Mouse (Mus musculus): ENCODE results near the gene Nrl. TPM values are rescaled to one million over a fixed set of nuclear protein-coding genes. Genes with fewer than 3 reads are reported as not detected.

Nrl gene
- polyA plus RNA-seq, 1 experiment from 2014 or later, result not detected

- H3K36me3 ChIP-seq (ENCODE audit: control insufficient read depth, insufficient read depth, low read length), result peaks cover 7% of the 10 kb centered on the region
- H3K4me2 ChIP-seq (ENCODE audit: low read length), result peak overlapping the region; percentile 89
- H3K27me3 ChIP-seq (ENCODE audit: control insufficient read depth, insufficient read depth, low read length), result no peaks in the 10 kb centered on the region
- no peak for DNase-seq
- 64% methylated on average over 6 of the region's 6 CpGs for WGBS
- H3K9me3 ChIP-seq (ENCODE audit: control insufficient read depth, low read length), result no peaks in the 10 kb centered on the region
- H3K4me3 ChIP-seq (replicated peaks; ENCODE audit: low read depth, low read length), result peak overlapping the region; percentile 67
- peaks cover 11% of the 10 kb centered on the region for H3K4me1 ChIP-seq (ENCODE audit: control insufficient read depth, insufficient read depth, low read length)
- H3K9ac ChIP-seq (replicated peaks; ENCODE audit: low read length), result peak overlapping the region; percentile 75
- 0 out of 2 replicates have a peak overlapping the region, but pooled peaks have one; percentile 98 for H3K27ac ChIP-seq (replicated peaks; ENCODE audit: low read depth, low read length)
- no peak for ATAC-seq (ENCODE audit: low FRiP score, low TSS enrichment)
Observed at GRCm38 (mm10) chr14:55558740-55559448, 34.1 kb upstream of the Nrl start.

DNA sequence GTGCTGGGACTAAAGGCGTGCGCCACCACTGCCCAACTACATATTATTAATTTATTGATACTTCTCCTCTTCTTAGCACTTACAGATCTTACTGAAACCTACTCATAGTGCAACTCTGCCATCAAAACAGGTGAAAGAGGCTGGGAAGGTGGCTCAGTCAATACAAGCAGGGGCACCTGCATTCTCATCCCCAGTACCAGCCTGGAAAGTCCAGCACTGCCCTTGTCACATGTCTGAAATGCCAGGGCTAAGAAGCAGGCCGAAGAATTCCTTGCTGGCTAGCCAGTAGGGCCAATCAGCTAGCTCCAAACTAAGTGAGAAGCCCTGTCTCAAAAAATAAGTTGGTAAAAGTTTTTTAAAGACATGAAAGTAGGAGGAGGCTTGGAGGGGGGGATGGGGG lies 32.8 kb upstream of the Nrl start:
- DNase-seq (no peak), ATAC-seq (ENCODE audit: low FRiP score, low TSS enrichment) (no peak)
- Histone ChIP-seq H3K9ac (replicated peaks; ENCODE audit: low read length) (no peak overlapping the region), H3K4me2 (ENCODE audit: low read length) (no peak overlapping the region), H3K36me3 (ENCODE audit: control insufficient read depth, insufficient read depth, low read length) (no peaks in the 10 kb centered on the region), H3K27me3 (ENCODE audit: control insufficient read depth, insufficient read depth, low read length) (no peaks in the 10 kb centered on the region), H3K4me1 (ENCODE audit: control insufficient read depth, insufficient read depth, low read length) (peaks cover 11% of the 10 kb centered on the region), H3K4me3 (replicated peaks; ENCODE audit: low read depth, low read length) (no peak overlapping the region), H3K27ac (replicated peaks; ENCODE audit: low read depth, low read length) (no peak overlapping the region), H3K9me3 (ENCODE audit: control insufficient read depth, low read length) (no peaks in the 10 kb centered on the region)
- 89% methylated on average over 3 of the region's 3 CpGs for WGBS

DNA sequence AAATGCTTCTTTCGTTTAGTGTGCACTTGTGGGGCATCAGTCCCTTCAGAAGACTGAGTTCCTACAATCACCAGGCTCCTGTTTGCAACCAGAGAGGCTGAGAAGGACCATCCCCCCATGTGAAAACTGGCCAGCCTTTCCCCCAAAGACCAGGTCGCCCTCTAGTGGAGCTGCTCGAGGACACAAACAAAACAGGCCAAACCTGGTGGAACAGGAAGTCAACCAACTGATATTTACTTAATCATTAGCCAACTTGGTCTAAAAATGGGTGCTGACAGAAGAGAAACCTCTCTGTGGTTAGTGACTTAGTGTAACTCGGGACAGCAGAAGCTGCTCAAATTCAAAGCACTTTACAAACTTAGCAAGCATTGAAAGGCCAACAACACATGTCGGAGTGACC lies 32.2 kb upstream of the Nrl start:
- Histone ChIP-seq H3K27ac (replicated peaks; ENCODE audit: low read depth, low read length) (no peak overlapping the region), H3K9me3 (ENCODE audit: control insufficient read depth, low read length) (no peaks in the 10 kb centered on the region), H3K4me1 (ENCODE audit: control insufficient read depth, insufficient read depth, low read length) (peaks cover 11% of the 10 kb centered on the region), H3K4me2 (ENCODE audit: low read length) (no peak overlapping the region), H3K9ac (replicated peaks; ENCODE audit: low read length) (no peak overlapping the region), H3K27me3 (ENCODE audit: control insufficient read depth, insufficient read depth, low read length) (no peaks in the 10 kb centered on the region), H3K4me3 (replicated peaks; ENCODE audit: low read depth, low read length) (no peak overlapping the region), H3K36me3 (ENCODE audit: control insufficient read depth, insufficient read depth, low read length) (no peaks in the 10 kb centered on the region)
- DNase-seq, result peak; percentile 83
- 29% methylated on average over 5 of the region's 5 CpGs for WGBS
- no peak for ATAC-seq (ENCODE audit: low FRiP score, low TSS enrichment)

- no peak overlapping the region for H3K4me3 ChIP-seq (replicated peaks; ENCODE audit: low read depth, low read length)
- no peak overlapping the region for H3K9ac ChIP-seq (replicated peaks; ENCODE audit: low read length)
- H3K36me3 ChIP-seq (ENCODE audit: control insufficient read depth, insufficient read depth, low read length), result no peaks in the 10 kb centered on the region
- H3K27ac ChIP-seq (replicated peaks; ENCODE audit: low read depth, low read length), result no peak overlapping the region
- no peaks in the 10 kb centered on the region for H3K9me3 ChIP-seq (ENCODE audit: control insufficient read depth, low read length)
- no peak overlapping the region for H3K4me2 ChIP-seq (ENCODE audit: low read length)
- no peaks in the 10 kb centered on the region for H3K27me3 ChIP-seq (ENCODE audit: control insufficient read depth, insufficient read depth, low read length)
- 75% methylated on average over 3 of the region's 3 CpGs for WGBS
- DNase-seq (no peak), ATAC-seq (ENCODE audit: low FRiP score, low TSS enrichment) (no peak)
- peaks cover 3% of the 10 kb centered on the region; the same call in 1 of the 2 replicates for H3K4me1 ChIP-seq (ENCODE audit: control insufficient read depth, insufficient read depth, low read length)
Observed at GRCm38 (mm10) chr14:55555788-55556187, 31.0 kb upstream of the Nrl start.

- Histone ChIP-seq H3K9ac (replicated peaks; ENCODE audit: low read length) (no peak overlapping the region), H3K4me3 (replicated peaks; ENCODE audit: low read depth, low read length) (no peak overlapping the region), H3K27ac (replicated peaks; ENCODE audit: low read depth, low read length) (no peak overlapping the region), H3K9me3 (ENCODE audit: control insufficient read depth, low read length) (no peaks in the 10 kb centered on the region), H3K27me3 (ENCODE audit: control insufficient read depth, insufficient read depth, low read length) (no peaks in the 10 kb centered on the region), H3K36me3 (ENCODE audit: control insufficient read depth, insufficient read depth, low read length) (peaks cover 2% of the 10 kb centered on the region; the same call in 1 of the 2 replicates), H3K4me1 (ENCODE audit: control insufficient read depth, insufficient read depth, low read length) (peaks cover 3% of the 10 kb centered on the region; the same call in 1 of the 2 replicates), H3K4me2 (ENCODE audit: low read length) (no peak overlapping the region)
- DNase-seq (no peak), ATAC-seq (ENCODE audit: low FRiP score, low TSS enrichment) (no peak)
Observed at GRCm38 (mm10) chr14:55554635-55555034, 29.9 kb upstream of the Nrl start.

- Histone ChIP-seq H3K27ac (replicated peaks; ENCODE audit: low read depth, low read length) (no peak overlapping the region), H3K4me3 (replicated peaks; ENCODE audit: low read depth, low read length) (no peak overlapping the region), H3K27me3 (ENCODE audit: control insufficient read depth, insufficient read depth, low read length) (no peaks in the 10 kb centered on the region), H3K36me3 (ENCODE audit: control insufficient read depth, insufficient read depth, low read length) (peaks cover 23% of the 10 kb centered on the region), H3K4me1 (ENCODE audit: control insufficient read depth, insufficient read depth, low read length) (no peaks in the 10 kb centered on the region), H3K4me2 (ENCODE audit: low read length) (no peak overlapping the region), H3K9me3 (ENCODE audit: control insufficient read depth, low read length) (no peaks in the 10 kb centered on the region), H3K9ac (replicated peaks; ENCODE audit: low read length) (no peak overlapping the region)
- ATAC-seq (ENCODE audit: low FRiP score, low TSS enrichment), result no peak
- DNase-seq, result no peak
- 96% methylated on average over 8 of the region's 8 CpGs for WGBS
Observed at GRCm38 (mm10) chr14:55551794-55552193, 27.0 kb upstream of the Nrl start.

DNA sequence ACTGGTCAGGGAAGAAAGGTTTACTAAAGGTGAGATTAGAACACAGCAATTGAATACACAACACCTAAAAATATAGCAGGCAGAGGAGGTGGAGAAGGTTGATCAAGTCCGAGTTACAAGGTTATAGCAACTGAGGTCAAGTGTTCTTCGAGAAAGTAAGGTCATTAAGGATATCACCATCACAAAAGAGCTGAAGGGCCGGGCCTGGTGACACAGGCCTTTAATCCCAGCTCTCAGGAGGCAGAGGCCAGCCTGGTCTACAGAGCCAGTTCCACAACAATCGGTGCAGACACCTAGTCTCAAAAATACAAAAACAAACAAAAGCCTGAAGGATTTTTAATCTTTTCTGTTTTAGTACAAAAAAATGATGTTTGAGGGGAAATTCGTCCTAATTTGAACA lies 26.6 kb upstream of the Nrl start:
- no peaks in the 10 kb centered on the region for H3K9me3 ChIP-seq (ENCODE audit: control insufficient read depth, low read length)
- DNase-seq, result no peak
- no peak overlapping the region for H3K9ac ChIP-seq (replicated peaks; ENCODE audit: low read length)
- H3K4me1 ChIP-seq (ENCODE audit: control insufficient read depth, insufficient read depth, low read length), result no peaks in the 10 kb centered on the region
- H3K27me3 ChIP-seq (ENCODE audit: control insufficient read depth, insufficient read depth, low read length), result no peaks in the 10 kb centered on the region
- H3K4me2 ChIP-seq (ENCODE audit: low read length), result no peak overlapping the region
- no peak for ATAC-seq (ENCODE audit: low FRiP score, low TSS enrichment)
- H3K27ac ChIP-seq (replicated peaks; ENCODE audit: low read depth, low read length), result no peak overlapping the region
- no peak overlapping the region for H3K4me3 ChIP-seq (replicated peaks; ENCODE audit: low read depth, low read length)
- 69% methylated on average over 5 of the region's 5 CpGs for WGBS
- H3K36me3 ChIP-seq (ENCODE audit: control insufficient read depth, insufficient read depth, low read length), result peaks cover 24% of the 10 kb centered on the region

GRCm38 (mm10) chr14:55550191-55550590 lies 25.4 kb upstream of the Nrl start:
- Histone ChIP-seq H3K36me3 (ENCODE audit: control insufficient read depth, insufficient read depth, low read length) (peaks cover 30% of the 10 kb centered on the region), H3K4me3 (replicated peaks; ENCODE audit: low read depth, low read length) (no peak overlapping the region), H3K9ac (replicated peaks; ENCODE audit: low read length) (no peak overlapping the region), H3K27ac (replicated peaks; ENCODE audit: low read depth, low read length) (no peak overlapping the region), H3K9me3 (ENCODE audit: control insufficient read depth, low read length) (no peaks in the 10 kb centered on the region), H3K27me3 (ENCODE audit: control insufficient read depth, insufficient read depth, low read length) (no peaks in the 10 kb centered on the region), H3K4me1 (ENCODE audit: control insufficient read depth, insufficient read depth, low read length) (no peaks in the 10 kb centered on the region), H3K4me2 (ENCODE audit: low read length) (no peak overlapping the region)
- 89% methylated on average over 6 of the region's 6 CpGs for WGBS
- DNase-seq, result no peak
- no peak for ATAC-seq (ENCODE audit: low FRiP score, low TSS enrichment)

GRCm38 (mm10) chr14:55544334-55544733 lies 19.6 kb upstream of the Nrl start:
- H3K4me1 ChIP-seq (ENCODE audit: control insufficient read depth, insufficient read depth, low read length), result peaks cover 18% of the 10 kb centered on the region
- H3K27ac ChIP-seq (replicated peaks; ENCODE audit: low read depth, low read length), result no peak overlapping the region
- H3K36me3 ChIP-seq (ENCODE audit: control insufficient read depth, insufficient read depth, low read length), result peaks cover 38% of the 10 kb centered on the region
- no peak overlapping the region for H3K9ac ChIP-seq (replicated peaks; ENCODE audit: low read length)
- no peaks in the 10 kb centered on the region for H3K27me3 ChIP-seq (ENCODE audit: control insufficient read depth, insufficient read depth, low read length)
- no peak overlapping the region for H3K4me3 ChIP-seq (replicated peaks; ENCODE audit: low read depth, low read length)
- DNase-seq, result no peak
- no peak for ATAC-seq (ENCODE audit: low FRiP score, low TSS enrichment)
- no peak overlapping the region for H3K4me2 ChIP-seq (ENCODE audit: low read length)
- 76% methylated on average over 9 of the region's 9 CpGs for WGBS
- H3K9me3 ChIP-seq (ENCODE audit: control insufficient read depth, low read length), result no peaks in the 10 kb centered on the region

Measured in midbrain, embryonic 14.5 days (tissue).